Mouse (Mus musculus): ENCODE measurements at regions not wholly inside any gene's neighbourhood (a gene's known extent, or its start where the extent isn't known, plus 50 kb on each side); places are given as distances from the start of the nearest gene placed in this dataset.

DNA sequence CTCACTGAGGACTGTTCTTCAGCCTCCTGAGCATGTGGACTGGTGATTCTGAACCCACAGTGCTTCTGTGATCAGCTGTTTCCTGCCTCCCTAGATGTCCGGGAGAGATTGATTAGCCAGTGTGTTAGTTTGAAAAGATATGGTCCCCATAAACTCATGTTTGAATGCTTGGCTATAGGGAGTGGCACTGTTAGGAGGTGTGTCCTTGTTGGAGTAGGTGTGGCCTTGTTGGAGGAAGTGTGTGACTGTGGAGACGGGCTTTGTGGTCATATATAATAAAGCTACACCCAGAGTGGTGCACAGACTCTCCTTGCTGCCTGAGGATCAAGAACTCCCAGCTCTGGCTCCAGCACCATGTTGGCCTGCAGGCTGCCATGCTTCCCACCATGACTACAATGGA lies 458.9 kb upstream of the Kcnab2 start:
- DNase-seq (ENCODE audit: low spot score in 2 of 2): no peak

DNA sequence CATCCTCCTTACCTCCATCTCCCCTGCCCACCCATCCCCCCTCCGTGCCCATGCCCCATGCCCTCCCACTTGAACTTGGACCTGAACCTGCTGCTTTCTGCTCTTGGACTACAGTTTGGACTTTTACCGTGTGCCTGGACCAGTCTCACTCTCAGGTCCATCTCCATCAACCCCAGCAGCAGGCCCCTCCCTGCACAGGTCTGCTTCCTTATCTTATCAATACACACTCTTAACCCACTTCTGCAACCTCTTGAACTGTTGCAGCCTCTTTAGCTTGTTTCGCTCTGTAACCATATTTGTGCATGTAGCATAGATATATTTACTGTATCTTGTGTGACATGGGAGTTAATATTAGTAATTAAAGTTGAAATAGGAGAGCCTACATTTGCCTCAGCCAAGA lies 457.8 kb upstream of the Kcnab2 start:
- DNase-seq (ENCODE audit: low spot score in 2 of 2): no peak

DNA sequence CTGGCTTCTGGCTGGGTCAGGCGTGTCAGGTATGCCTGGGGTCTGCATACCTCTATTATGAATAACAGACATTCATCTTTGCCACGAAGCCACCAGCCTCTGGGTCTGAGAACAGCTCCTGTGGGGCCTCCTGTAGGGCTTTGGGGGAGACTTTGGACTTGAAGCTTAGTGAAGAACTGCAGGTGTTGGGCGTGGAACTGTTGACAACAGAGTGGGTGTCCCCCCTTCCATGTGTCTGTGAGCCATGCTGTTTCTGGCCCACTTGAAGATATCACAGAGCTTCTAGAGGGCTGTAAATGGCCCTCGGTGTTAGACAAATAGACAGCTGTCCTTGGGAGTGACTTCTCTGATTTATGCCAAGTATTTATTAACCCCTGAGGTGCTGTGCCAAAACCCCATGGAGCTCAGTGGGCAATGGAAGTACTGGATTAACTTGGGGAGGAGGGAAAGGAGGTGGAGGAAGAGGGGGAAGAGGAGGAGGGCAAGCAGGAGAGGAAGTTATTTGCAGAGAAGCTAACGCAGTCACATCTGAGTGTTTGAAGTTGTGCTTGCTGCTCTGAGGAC lies 450.8 kb upstream of the Kcnab2 start:
- no peak for DNase-seq (ENCODE audit: low spot score in 2 of 2)

DNA sequence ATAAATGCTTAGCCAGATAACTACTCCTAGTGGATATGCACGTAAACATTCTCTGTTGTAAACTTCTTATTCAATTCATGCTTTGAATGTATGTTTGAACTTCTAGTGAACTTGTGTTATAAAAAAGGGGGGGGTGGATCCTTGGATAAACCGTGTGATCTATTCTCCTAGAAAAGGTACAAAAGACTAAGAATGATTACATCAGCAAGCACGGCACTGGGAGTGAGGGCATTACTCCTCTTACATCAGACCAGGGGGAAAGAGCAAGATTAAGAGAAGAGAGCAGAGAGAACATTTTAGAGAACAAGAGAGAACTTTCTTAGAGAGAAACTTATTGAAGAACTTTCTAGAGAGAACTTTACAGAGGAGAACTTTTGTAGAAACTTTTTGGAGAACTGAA lies 442.6 kb upstream of the Kcnab2 start:
- DNase-seq (ENCODE audit: low spot score in 2 of 2): no peak

DNA sequence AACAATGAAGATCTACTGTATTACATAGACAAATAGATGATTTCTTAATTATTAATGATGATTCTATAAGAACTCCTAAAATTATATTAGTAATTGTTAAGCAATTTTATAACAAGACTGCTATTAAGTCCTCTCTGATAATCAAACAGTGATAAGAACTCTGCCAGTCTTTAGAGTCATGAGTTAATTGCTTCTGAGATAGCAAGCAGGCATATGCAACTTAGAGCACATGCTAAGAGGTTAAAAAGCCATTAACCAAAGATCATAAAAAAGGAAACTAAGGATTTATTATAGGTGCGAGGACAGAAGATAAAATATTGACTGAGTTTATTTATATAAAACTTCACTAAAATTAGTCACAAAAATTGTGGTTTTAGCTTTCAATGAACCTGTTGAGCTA lies 442.2 kb upstream of the Kcnab2 start:
- no peak for DNase-seq (ENCODE audit: low spot score in 2 of 2)

DNA sequence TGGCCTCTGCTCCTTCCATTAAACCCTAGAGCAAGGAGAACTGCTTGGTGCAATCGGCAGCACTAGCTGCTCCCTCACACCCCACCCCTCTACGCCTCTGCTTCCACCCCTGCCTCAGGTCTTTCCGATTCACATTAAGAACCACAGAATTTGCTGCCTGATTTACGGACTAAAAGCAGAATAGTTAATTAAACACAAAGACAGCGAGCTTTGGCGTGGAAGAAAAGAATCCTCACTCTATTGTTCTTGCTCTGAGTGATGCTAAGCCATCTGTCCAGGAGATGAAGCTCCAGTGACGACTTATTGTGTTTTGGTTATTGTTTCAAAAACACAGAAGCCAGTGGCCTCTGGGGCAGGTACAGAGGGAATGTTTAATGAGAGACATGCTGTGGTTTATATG lies 438.9 kb upstream of the Kcnab2 start:
- DNase-seq (ENCODE audit: low spot score in 2 of 2): no peak

DNA sequence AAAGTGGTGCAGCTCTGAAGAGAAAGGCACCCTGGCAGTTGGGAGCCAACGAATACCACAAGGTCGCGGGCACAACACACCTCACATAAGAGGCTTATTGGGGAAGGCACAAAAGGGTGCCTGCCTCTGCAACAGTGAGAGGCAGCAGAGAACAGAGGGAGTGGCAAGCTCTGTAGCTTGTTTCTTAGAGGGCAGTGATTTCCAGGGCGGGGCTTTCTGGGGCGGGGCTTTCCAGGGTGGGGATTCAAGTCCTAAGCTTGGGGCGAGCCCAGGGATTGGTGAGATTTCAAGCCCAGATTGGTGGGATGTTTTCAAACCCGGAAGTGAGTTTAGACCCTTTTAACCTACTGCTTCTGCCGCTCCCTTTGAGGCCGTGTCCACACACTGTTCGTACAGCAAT lies 435.8 kb upstream of the Kcnab2 start:
- no peak for DNase-seq (ENCODE audit: low spot score in 2 of 2)

DNA sequence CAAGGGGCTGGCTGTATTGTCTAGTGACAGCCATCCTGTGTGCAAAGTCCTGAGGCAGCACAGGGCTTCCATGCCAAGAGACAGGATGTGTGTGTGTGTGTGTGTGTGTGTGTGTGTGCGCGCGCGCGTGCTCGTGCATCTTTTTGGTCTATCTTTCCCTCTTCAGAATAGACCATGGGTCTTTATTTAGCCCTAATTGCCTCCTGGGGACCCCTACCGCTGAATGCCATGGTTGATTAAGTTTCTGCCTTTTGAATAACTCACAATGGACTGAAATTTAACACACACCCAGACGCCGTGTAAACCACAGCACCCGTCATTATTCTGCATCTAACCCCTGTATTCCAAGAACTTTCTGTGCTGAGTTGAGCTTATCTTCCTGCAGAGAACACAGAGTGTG lies 435.2 kb upstream of the Kcnab2 start:
- no peak for DNase-seq (ENCODE audit: low spot score in 2 of 2)

DNA sequence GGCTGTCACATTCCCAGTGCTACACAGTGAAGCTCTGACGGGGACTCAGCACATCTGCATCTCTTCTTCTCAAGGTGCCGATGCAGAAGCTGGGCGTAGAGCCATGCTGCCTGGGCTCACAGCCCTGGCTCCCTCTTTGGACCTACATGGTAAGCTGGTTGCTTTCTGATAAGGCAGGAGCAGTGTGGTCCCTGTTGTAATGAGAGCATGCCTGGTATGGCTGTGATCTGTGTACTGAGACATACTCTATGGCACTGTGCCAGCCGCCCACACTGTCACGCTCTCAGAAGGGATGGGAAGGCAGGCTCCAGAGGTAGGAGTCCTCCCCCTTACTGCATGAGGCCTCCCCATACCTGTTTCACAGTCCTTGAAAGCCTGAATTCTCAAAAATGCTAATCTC lies 430.6 kb upstream of the Kcnab2 start:
- DNase-seq (ENCODE audit: low spot score in 2 of 2): no peak

DNA sequence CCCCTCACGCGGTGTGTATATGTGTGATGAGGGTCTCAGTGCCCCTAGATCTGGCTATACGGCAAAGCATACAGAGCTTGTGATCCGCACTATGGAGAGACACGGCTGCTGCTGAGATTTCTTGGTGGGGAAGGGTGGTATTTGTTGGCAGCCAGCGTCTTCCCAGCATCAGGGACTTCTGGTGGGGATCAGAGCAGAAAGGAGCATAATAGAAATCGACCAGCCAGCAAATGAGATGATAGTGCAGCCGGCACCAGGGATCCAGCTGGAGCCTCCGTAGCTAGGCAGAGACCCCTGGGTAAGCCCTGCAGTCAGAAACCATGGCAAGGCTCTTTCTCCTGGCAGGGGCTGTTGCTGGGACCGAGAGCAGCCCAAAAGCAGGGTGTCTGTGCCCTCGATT lies 425.2 kb upstream of the Kcnab2 start:
- DNase-seq (ENCODE audit: low spot score in 2 of 2): no peak

DNA sequence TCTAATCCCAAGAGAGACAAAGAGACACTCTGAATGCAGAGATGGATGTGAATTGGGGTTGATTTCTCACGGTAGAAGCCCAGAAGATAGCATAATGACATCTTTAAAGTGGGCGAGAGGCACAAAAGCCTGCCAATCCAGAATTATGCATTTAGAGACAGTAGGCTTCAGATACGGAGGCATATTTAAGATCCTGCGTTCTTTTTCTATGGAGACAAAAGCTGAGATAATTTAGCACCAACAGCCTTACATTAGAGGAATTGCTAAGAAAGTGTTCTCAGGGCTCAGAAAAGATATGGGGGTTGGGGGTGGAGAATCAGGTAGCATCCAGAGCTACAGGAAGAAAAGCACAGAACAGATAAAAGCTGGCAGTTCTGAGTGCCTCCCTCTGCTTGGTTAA lies 422.4 kb upstream of the Kcnab2 start:
- DNase-seq (ENCODE audit: low spot score in 2 of 2): no peak

DNA sequence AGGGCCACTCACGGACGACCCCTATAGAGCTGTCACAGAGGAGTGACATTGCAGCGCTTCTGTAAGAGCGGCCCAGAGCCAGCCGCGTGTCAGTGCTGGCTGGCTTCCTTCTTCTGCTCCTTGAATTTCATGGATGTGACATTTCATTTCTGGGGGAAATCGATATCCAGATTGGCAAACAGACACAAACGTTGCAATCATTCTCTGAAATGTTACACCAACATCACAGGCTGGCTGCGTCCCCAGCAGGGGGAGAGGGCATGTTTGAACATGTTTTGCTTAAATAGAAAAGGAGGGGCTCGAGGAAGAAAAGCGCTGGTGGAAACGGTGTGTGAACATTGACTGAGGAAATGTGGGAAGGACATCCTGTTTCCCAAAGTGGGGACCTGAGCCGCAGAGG lies 417.4 kb upstream of the Kcnab2 start:
- DNase-seq (ENCODE audit: low spot score in 2 of 2): no peak

DNA sequence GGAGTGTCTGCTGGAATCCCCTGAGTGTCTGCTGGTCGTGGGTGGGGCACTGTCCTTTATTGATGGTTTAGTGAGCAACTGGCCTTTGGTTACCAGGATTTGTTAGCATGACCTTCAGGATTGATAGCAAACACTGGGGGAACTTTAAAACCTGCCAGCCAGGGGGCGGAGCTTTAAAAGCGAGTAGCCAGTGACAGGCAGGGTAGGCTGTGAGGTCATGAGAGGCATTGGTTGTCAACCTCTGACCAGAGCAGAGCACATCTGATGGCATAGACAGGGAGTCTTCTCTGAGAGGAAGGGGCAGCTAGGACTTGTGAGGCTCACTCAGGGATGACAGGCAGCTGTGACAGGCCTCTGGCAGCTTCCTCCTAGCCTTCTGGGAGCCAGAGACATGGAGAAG lies 415.3 kb upstream of the Kcnab2 start:
- DNase-seq (ENCODE audit: low spot score in 2 of 2): no peak

DNA sequence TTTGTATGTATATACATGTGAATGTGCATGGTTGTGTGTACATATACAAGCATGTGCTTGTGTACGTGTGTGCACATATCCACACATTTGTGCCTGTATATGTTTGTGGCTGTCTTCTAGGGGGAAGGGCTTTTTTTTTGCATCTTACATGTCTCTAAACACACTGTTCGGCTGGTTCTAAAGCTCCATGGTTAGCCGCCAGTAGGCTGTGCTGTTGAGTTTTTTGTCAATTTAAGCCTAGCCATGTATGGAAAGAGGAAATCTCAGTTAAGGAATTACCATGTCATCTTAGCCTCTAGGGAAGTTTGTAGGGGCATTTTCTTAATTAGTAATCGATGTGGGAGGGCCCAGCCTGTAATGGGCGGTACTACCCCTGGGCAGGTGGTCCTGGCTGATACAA lies 411.5 kb upstream of the Kcnab2 start:
- DNase-seq (ENCODE audit: low spot score in 2 of 2): no peak

DNA sequence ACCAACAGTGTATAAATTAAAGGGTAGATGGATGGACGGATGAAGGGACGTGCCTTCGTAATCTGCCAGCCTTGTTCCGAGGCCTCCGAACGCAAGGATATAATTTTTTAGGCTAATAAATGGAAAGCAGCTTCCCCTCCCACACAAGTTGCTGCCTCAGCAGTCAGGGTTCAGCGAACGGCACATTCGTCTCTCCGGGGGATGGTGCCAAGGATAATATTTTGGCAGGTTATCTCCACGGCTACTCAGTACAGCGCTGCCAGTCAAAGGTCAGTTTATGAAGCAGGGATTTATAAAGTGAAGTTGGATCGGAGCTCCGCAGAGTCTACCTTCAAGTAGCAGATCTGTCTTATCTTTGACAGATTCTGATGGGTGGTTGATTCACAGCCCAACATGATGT lies 410.6 kb upstream of the Kcnab2 start:
- no peak for DNase-seq (ENCODE audit: low spot score in 2 of 2)

DNA sequence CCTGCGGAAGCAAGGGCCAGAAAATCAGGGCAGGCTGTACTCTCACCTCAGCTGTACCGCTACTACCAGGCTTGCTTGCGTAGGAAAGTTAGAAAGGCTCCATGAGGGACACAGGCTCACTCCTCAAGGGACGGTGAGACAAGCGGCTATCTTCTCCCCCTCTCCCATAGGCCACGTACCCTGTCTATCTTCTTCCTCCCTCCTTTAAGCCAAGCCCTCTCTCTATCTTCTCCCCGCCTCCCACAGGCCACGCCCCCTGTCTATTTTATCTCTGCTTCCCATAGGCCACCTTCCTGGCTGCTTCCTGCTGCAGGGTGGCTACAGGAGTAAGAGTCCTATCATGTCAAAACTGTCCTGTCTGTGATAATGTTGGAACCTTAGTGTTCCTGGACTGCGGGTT lies 409.1 kb upstream of the Kcnab2 start:
- DNase-seq (ENCODE audit: low spot score in 2 of 2): no peak

DNA sequence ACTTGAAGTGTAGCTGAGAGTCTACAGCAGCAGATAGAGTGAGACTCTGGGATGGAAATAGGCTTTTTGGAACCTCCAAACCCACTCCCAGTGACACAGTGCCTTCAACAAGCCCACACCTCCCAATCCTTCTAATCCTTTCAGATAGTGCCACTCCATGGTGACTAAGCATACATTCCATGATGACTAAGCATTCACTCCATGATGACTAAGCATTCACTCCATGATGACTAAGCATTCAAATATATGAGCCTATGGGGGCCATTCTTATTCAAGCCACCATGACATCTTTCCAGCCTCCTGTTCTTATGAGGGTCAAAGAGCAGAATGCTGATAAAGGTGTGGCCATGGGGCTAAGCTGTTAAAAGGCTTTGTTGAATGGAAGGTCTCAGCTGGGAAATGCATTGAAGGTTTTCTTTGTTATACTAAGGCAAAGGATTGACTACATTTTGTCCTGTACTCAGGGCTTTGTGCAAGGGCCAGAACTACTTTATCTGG lies 403.8 kb upstream of the Kcnab2 start:
- no peak for DNase-seq (ENCODE audit: low spot score in 2 of 2)

DNA sequence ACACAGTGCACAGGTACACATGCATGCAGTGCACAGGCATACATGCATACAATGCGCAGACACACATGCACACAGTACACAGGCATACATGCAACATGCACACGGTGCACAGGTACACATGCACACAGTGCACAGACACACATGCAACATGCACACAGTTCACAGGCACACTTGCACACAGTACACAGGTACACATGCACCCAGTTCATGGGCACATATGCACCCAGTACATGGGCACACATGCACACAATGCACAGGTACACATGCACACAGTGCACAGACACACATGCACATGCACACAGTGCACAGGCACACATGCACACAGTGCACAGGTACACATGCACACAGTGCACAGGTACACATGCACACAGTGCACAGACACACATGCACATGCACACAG lies 402.7 kb upstream of the Kcnab2 start:
- DNase-seq (ENCODE audit: low spot score in 2 of 2): no peak

DNA sequence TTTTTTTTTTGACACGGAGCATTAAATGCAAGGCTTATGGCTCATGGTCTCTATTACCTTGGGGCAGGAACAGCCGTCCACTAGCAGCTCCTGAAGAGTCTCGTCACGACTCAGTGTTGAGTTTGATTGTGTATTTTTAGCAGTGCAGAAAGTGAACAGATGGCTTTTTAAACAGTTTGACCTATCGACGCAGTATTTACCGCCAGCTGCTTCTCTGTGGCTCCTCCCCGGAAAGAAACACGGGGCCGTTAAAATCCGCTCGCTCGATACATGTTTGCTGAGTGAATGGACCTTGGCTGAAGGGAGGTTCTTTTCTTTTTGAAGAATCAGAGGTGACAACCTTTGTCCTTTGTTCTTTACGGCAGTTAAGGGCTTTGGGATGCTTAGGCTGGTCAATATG lies 401.3 kb upstream of the Kcnab2 start:
- no peak for DNase-seq (ENCODE audit: low spot score in 2 of 2)

DNA sequence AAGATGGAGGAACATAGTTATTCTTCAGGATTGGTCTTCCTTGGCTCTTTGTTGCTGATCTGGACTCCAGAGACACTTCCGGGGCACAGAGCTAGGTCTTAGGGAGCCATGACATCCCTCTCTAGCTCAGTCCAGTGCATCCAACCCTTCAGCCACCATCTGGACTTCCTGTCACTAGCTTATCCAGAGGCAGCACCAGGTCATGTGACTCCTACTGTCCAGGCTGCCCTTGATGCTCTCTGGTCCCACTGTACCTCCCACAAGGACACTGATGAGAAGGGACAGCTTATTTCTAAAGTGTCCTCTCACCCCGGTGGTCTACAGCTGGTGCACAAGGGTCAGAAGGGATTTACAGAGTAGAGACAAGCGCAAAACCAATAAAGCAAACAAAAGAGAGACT lies 400.7 kb upstream of the Kcnab2 start:
- DNase-seq (ENCODE audit: low spot score in 2 of 2): no peak

DNA sequence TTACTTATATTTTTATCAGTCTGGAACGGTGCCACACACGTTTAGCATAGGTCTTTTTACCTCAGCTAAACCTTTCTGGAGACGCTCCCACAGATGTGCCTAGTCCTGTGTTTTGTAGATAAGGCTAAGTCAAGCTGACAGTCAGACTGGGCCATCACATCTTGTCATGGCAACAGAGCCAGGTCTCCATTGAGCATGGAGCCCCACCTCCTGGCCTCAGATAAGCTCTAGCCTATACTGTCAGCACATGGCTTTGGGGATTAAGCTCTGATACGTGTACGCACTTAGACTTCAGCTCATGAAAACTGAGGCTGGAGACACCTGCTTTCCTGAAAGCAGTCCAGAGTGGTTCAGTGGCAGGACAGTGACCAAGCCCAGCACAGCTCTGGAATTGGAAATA lies 392.4 kb upstream of the Kcnab2 start:
- DNase-seq (ENCODE audit: low spot score in 2 of 2): no peak

DNA sequence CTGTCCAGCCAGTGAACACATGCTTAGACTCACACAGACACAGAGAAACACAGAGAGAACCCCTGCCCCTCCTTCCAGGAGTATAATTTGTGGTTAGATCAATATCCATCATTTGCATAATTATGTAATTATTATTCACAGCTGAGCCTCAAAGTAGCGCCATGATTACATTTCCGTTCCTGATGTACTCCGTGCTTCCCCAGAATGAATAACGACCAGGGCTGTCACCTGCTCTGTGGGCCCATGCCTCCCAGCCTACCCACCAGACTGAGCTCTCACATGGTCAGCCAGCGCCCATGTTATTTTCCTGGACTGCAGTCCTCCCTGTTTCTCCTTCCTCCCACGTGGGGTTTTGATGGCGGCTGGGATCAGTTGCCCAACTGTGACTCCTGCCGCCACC lies 388.2 kb upstream of the Kcnab2 start:
- no peak for DNase-seq (ENCODE audit: low spot score in 2 of 2)

DNA sequence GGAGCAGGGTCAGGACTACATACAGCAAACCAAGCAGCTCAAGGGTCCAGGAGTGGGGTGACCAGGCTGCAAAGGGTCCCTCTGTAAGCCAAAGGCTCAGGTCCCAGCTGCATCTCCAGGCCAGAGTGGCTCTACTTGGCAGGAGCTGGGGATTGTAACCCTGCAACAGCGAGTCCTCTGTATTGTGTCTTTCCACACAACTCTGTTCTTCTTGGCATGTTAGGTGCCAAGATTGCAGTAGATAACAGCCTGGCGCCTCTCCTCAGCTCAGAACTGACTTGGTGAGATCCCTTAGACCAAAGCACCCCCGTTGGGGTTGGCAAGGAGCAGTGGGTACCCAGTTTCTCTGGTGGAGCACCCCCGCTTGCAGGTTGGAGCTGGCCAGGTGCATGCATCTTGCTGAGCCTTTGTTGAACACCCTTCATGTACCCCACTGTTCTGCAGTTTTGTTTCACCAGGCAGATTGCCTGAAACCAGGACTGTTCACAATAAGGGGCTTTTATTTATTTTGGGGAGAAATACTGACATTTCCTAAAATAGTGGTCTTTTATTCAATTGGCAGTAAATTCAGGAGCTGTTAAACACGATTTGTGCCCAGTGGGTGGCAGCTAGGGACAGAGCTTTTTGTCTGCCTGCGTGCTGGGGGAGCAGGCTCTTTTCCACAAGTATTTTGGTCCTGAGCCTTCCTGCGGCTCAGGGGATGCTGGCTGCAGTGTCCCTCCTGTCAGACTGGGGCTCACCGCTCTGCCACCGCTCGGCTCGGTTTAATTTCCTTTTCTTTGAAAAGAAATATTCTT lies 385.3 kb upstream of the Kcnab2 start:
- no peak for DNase-seq (ENCODE audit: low spot score in 2 of 2)

DNA sequence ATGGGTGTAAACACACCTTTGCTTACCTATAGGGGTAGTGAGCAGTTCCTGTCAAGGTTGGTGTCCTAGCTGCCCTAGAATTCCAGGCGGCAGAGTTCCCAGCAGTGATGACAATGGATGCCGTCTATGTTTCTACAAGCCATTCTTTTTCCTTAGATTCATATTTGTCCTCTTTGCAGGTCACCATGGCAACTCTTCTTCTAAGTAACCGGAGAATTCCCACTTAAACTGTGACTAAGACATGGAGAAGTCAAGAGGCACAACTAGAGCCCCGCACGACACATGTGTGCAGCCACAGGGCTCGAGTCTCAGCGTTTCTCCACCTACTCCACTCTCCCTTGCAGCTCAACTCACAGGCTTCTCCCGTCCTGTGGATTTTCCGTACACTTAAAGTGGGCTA lies 381.5 kb upstream of the Kcnab2 start:
- no peak for DNase-seq (ENCODE audit: low spot score in 2 of 2)
